Mouse (Mus musculus) A20 (cell line): ENCODE measurements around the gene Hhipl1.
A peak's percentile ranks its signal among the peaks of the same experiment; 100 is the strongest.

ENCODE experiments used
- DNase-seq: peaks from one replicate; pipeline ENCODE4 v3.0.0-alpha.2; 2011; ENCODE audit warnings: low read depth, low spot score

Hhipl1 gene

GRCm38 (mm10) chr12:108311741-108312290 lies 5.7 kb downstream of the Hhipl1 start:
- DNase-seq: no peak

GRCm38 (mm10) chr12:108312432-108312851 lies 6.4 kb downstream of the Hhipl1 start:
- DNase-seq: no peak

GRCm38 (mm10) chr12:108313244-108313772 lies 7.2 kb downstream of the Hhipl1 start:
- DNase-seq: no peak

- no peak for DNase-seq
These were observed 9.7 kb downstream of the Hhipl1 start for GRCm38 (mm10) chr12:108315818-108316217.

GRCm38 (mm10) chr12:108316655-108317054 lies 10.6 kb downstream of the Hhipl1 start:
- DNase-seq: no peak

- DNase-seq: peak; percentile 10
These were observed 11.2 kb downstream of the Hhipl1 start for GRCm38 (mm10) chr12:108317201-108317738.

- DNase-seq: no peak
These were observed 11.9 kb downstream of the Hhipl1 start for GRCm38 (mm10) chr12:108317826-108318430.

GRCm38 (mm10) chr12:108318499-108318898 lies 12.4 kb downstream of the Hhipl1 start:
- DNase-seq: no peak

GRCm38 (mm10) chr12:108320096-108320495 lies 14.0 kb downstream of the Hhipl1 start:
- DNase-seq: no peak

DNA sequence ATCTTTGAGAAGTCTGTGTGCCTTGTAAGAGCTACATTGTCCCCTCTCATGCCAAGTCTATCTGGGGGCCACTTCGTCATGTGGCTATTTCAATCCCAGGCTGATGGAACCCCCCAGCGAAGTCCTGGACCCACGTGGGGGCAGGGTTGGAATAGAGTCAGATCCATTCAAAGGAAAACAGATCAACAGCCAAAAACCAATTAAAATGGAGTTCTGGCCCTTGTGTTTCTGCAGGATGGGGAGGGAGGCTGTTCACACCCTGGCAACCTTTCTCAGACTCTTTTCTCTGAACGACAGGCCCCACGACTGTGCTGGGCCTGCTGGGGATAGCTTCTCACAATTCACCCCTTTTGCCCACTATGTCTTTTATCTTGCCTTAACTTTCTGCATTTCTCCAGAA lies 20.3 kb downstream of the Hhipl1 start:
- no peak for DNase-seq

GRCm38 (mm10) chr12:108327889-108328491 lies 21.9 kb downstream of the Hhipl1 start:
- DNase-seq: no peak

- DNase-seq: no peak
These were observed 27.0 kb downstream of the Hhipl1 start for GRCm38 (mm10) chr12:108333056-108333455.

- no peak for DNase-seq
These were observed 27.4 kb downstream of the Hhipl1 start for GRCm38 (mm10) chr12:108333481-108333882.

DNA sequence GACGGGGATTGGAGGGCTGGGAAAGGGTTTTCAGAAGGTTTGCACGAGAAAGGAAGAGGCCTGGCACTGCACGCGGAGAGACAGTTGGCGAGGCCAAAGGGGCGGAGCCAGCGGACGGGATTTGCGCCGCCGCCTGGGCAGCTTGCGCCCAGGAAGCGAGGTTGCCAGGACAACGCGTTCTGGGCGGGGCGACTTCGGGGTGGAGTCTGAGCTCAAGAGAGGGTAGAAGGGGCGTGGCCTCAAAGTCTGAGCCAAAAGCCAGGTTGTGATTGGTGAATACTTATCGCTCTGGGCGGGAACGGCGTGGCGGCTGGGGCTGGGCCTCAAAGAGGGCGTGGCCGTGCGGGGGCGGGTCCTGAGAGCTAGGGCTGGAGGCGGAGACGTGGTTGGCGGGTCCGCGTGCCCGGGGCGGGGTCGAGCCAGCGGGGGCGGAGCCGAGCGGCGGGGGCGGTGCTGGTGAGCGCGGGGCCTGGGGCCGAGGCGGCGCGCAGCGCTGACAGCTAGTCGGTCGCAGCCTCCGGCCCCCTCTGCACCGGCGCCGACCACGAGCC lies 27.9 kb downstream of the Hhipl1 start, which contains the start of gene Cyp46a1:
Cyp46a1 (plus strand) TSS at position 487 of the 551 bp plus-strand sequence.
- DNase-seq: no peak

DNA sequence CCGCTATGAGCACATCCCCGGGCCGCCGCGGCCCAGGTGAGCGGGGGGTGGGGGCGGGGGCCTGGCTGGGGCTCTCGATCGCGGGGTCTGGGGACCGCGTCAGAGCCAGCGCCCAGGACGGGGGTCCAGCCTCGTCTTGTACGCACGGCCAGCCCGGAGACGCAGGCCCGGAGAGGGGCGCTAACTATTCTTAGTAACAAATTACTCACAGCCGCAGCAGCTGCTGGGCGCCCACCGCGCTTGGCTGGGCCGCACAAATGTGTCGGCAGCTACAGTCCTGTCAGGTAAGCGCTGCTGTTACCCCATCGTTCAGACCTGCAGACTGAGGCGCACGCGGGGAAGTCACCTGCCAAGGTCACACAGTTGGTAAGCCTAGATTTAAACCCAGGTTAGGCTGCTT lies 28.5 kb downstream of the Hhipl1 start:
- DNase-seq: no peak

DNA sequence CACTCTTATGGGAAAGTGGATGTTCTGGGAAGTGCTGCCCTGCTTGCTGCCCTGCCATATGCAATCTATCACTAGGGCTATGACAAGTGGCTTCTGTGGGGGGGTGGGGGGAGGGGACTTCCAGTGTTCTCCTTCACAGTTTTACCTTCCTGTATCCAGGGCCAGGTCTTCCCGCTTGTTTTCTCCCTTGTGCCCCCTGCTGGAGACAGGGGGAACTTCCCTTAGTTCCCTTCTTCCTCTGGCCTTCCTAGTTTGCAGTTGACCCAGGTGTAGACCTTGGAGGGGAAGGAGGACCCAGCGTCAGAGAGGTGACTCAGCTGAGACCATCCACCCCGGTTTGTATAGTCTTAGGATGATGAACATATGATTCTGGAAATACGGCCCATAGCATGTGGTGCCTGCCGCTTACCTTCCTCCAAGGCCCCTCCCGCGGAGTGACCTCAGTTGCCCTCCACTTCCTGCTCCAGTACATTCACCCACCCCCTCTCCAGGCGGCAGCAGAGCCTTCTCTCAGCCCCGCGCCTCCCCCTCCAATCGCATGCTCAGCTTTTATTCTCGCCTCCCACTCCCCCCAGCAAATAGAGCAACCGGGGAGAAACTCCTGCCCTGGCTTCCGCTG lies 32.6 kb downstream of the Hhipl1 start:
- peak; percentile 33 for DNase-seq

DNA sequence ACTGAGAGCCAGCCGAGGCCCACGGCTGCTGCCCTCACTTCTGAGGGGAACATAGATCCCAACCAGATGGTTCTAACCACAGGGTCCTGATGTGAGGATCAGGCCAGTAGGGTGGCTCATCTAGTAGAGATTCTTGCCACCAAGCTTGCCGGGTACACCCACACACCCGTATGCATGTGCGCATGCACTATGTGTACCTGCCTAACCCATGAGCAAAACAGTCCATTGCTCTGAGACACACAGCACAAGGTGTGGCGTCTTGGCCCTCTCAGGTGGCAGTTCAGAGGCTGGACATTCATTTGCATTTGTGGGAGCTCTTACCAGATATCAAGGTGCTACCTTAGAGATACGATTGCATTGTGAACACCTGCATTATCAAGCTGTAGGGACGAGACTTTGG lies 42.1 kb downstream of the Hhipl1 start:
- no peak for DNase-seq

DNA sequence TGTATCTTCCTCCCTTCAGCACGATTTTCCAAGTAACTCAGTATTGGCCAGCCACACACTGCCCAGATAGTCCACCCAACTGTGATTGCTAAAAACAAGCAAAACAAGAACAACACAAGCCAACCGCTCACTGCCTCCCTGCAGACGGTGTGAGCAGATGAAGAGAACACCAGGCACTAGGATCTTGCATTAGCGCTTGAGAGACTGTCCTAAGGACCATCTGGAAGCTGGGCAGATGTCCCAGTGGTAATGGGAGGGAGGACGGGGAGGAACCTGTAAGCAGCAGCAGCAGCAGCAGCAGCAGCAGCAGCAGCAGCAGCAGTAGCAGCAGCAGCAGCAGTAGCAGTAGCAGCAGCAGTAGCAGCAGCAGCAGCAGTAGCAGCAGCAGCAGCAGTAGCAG lies 43.0 kb downstream of the Hhipl1 start:
- no peak for DNase-seq

DNA sequence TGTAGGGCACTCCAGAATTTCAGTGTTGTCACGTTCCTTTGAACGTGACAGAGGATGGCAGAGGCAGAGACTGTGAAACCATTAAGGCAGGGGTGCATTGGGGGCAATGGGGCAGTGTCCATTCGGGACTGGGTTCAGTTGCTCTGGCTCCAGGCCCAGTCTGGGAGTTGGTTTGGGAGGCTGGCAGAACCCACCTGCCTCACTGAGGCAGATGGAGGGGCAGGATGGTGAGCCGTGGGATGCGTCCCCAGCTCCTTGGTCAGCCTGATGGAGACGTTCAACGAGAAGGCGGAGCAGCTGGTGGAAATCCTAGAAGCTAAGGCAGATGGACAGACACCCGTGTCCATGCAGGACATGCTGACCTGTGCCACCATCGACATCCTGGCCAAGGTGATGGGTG lies 44.9 kb downstream of the Hhipl1 start:
- DNase-seq: no peak

GRCm38 (mm10) chr12:108352371-108353136 lies 46.5 kb downstream of the Hhipl1 start:
- no peak for DNase-seq

GRCm38 (mm10) chr12:108354284-108354683 lies 48.2 kb downstream of the Hhipl1 start:
- DNase-seq: no peak
